ENCODE assay signal across 11 mouse cellular contexts in the genomic region with DNA sequence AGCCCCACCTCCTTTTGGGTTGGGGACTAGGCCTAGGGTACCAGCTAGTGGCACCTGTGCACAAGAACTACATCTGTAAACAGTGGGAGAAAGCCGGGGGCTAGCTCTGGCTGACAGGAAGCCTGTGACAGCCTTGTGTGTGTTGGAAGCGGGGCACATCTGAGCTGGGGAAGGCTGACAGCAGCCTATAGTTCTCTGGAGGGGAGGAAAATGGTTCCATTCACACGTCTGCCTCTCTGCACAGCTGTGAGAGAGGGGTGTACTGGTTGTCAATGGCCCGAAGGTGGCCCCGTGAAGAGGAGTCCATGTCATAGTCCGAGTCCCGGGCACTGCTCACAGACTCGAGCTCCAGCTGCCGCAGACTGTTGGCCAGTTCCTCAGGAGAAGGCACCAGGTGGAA.
"Had no signal": no experiment of that assay in that cellular context is flagged by ENCODE, and none has a peak within 500 bp of the region (broad histone marks: within the 10 kb centered on the region; RNA-seq: fewer than 3 reads in every experiment).

No protein-coding gene starts in this region.

- H3K9me3 ChIP-seq: limb, embryonic 15.5 days; neural tube, embryonic 12.5 days had no signal

- H3K4me3 ChIP-seq: limb, embryonic 15.5 days; neural tube, embryonic 12.5 days had no signal

- H3K27me3 ChIP-seq: limb, embryonic 15.5 days; neural tube, embryonic 12.5 days had no signal

- H3K9ac ChIP-seq: limb, embryonic 15.5 days; liver, embryonic 14.5 days; neural tube, embryonic 12.5 days had no signal

- H3K4me2 ChIP-seq: limb, embryonic 15.5 days; neural tube, embryonic 12.5 days had no signal

- DNase-seq: kidney, adult 11 months; kidney, postnatal 10 days; layer of hippocampus, postnatal 36 days; lung, adult 18-20 months; midbrain, embryonic 14.5 days; thymus, adult 2 months; thymus, postnatal 25 days had no signal

- H3K27ac ChIP-seq: limb, embryonic 15.5 days; liver, embryonic 14.5 days; neural tube, embryonic 12.5 days; stomach, postnatal 0 days had no signal
